Mouse (Mus musculus): ENCODE measurements at regions not wholly inside any gene's neighbourhood (a gene's known extent, or its start where the extent isn't known, plus 50 kb on each side); places are given as distances from the start of the nearest gene placed in this dataset.

DNA sequence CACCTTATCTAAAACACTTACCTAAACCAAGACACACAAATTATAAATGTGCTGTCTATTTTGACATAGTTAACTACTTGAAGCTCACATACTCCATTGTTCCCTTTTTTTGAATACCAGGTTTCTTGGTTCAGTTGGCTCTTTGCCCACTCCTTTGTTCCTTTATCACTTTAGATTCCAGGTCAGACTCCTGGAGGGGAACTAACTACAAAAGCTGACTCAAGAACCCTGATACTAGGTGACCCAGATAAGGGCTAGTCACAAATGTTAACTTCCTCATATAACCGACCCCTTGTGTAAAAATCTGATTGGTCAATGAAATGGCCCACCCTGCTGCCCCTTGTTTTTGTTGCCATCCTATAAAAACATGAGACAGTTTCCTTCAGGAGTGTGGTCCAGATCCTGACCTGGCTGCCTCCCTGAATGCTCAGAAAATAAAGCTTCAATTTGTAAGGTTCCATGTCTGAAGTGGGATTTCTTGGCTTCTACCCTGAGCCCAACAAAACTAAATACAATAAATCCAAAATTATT lies 593.9 kb downstream of the Slco4c1 start:
- DNase-seq (ENCODE audit: low read depth, low spot score): no peak

DNA sequence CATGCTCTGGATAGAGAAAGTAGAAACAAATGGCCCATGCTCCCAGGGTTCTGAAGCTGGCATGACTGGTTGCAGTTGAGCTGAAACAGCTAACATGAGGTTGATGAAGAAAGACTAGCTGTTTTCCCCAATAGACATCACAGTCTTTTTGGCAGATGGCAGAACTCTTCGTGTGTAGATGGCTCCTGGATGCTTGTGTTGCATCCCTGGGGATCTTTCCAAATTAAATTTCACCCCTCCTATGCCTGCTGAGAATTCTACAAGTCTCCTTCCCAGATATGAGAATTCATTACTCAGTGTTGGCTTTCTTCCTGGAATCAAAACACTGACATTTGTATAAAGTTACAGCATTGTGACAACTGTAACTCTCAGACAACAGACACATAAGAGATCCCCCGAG lies 595.3 kb downstream of the Slco4c1 start:
- DNase-seq (ENCODE audit: low read depth, low spot score): peak; percentile 60
